Mouse (Mus musculus) heart, embryonic 13.5 days (tissue): ENCODE results near the gene Cdh8. TPM values are rescaled to one million over a fixed set of nuclear protein-coding genes. Genes with fewer than 3 reads are reported as not detected.

ENCODE experiments used
- ATAC-seq: fragments of 200-750 bp; cut with Nextera tagmentation; 2 replicates; pipeline ENCODE4 v1.8.0; 2017; ENCODE audit warnings: moderate TSS enrichment; ENCODE audit not compliant: insufficient number of reproducible peaks, low FRiP score, low TSS enrichment; ENCODE audit errors: extremely low read depth
- H3K27ac ChIP-seq: fragments of 300-500 bp; sonication (generic); replicated peaks from 2 replicates; pipeline ENCODE4 v1.5.1; 2015; ENCODE audit warnings: moderate library complexity, mild to moderate bottlenecking, inconsistent platforms
- H3K27me3 ChIP-seq: fragments of 300-500 bp; sonication (generic); replicated peaks from 2 replicates; pipeline ENCODE4 v1.6.1; 2015; ENCODE audit warnings: mild to moderate bottlenecking, inconsistent platforms
- H3K36me3 ChIP-seq: fragments of 300-500 bp; sonication (generic); 2 replicates; pipeline ENCODE4 v1.6.1; 2015; ENCODE audit warnings: mild to moderate bottlenecking, inconsistent platforms
- H3K4me1 ChIP-seq: fragments of 300-500 bp; sonication (generic); 2 replicates; pipeline ENCODE4 v1.6.1; 2015; ENCODE audit warnings: inconsistent platforms
- H3K4me2 ChIP-seq: fragments of 300-500 bp; sonication (generic); 2 replicates; pipeline ENCODE4 v1.6.1; 2015; ENCODE audit warnings: inconsistent platforms, mild to moderate bottlenecking, moderate library complexity
- H3K4me3 ChIP-seq: fragments of 300-500 bp; sonication (generic); 2 replicates; pipeline ENCODE4 v1.5.1; 2015; ENCODE audit warnings: moderate library complexity, mild to moderate bottlenecking, inconsistent platforms
- H3K9ac ChIP-seq: fragments of 300-500 bp; sonication (generic); 2 replicates; pipeline ENCODE4 v1.6.1; 2015; ENCODE audit warnings: inconsistent platforms, mild to moderate bottlenecking, moderate library complexity
- H3K9me3 ChIP-seq: fragments of 300-500 bp; sonication (generic); 2 replicates; pipeline ENCODE4 v1.6.1; 2016; ENCODE audit warnings: inconsistent platforms
- WGBS: fragments of 180-500 bp; shearing (Covaris S2); methylation state at CpG from one replicate; pipeline ENCODE4 v1.1.7; 2015; ENCODE audit warnings: mixed read lengths; 5-methylcytosine and 5-hydroxymethylcytosine counted together
- polyA plus RNA-seq: library from polyadenylated mRNA; unstranded; fragments of >200 nt; fragmentation: Nextera tagmentation; extraction: Ambion mirVana; gene quantifications from 2 replicates; pipeline ENCODE4 v1.2.1, GENCODE M21; 2015

Cdh8 gene
- polyA plus RNA-seq, 1 experiment from 2014 or later, result 1.6 TPM

DNA sequence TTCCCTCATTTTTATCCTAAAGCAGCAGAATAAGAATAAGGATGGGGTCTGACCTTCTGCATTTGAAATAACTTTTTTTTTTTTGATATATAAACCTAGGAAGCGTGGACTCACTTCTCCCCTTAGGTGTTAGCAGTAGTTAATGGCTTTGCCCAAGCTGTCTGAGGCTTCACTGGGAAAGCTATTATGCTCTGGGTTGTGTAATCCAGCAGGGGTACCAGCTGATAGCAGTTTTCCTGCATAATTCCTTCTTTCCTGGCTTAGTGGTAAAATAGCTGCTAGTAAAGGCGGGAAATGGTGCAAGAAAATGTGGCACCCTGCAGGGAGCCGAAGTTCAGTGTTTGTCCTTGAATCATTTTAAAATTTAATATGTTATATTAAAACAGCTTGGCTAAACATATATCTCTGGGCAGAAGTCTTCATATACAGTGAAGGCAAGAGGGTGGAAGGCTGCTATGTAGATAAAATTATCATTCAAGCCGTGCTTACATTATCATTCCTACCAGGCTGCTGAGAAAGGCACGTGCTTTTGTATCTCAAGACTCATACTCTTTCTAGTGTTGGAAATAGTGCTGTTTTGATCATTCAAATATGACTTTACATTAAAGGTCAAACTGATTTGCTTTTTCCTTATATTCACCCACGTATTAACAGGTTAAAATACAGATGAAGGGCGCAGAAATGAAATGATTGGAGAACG lies 367.5 kb downstream of the Cdh8 start:
- H3K9me3 ChIP-seq, result no peaks in the 10 kb centered on the region
- no peak overlapping the region for H3K4me3 ChIP-seq
- no peak overlapping the region for H3K9ac ChIP-seq
- H3K4me2 ChIP-seq, result no peak overlapping the region
- H3K36me3 ChIP-seq, result no peaks in the 10 kb centered on the region
- H3K27ac ChIP-seq, result no peak overlapping the region
- H3K27me3 ChIP-seq, result no peaks in the 10 kb centered on the region
- no peaks in the 10 kb centered on the region for H3K4me1 ChIP-seq
- no peak for ATAC-seq
- WGBS, result 59% methylated on average over 8 of the region's 8 CpGs

DNA sequence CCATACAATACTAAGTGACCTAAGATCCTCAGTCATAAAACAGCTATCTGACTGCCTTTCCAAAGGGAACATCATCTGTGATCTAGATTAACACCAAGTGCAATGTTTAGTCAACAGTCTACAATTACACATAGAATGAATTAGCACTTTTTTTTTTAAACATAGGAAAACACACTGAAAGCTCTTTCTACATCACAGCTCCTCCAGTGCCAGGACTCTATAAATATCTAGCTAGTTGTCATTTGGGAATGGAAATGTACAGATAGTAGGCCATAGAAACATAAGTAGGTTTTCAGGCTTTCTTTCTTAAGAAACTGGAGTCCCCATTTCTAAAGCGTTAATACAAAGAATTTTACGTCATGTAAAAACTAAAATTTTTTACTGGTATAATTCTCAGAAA lies 375.8 kb downstream of the Cdh8 start:
- H3K27ac ChIP-seq, result no peak overlapping the region
- no peaks in the 10 kb centered on the region for H3K36me3 ChIP-seq
- 91% methylated on average over 2 of the region's 2 CpGs for WGBS
- H3K9me3 ChIP-seq, result no peaks in the 10 kb centered on the region
- no peak for ATAC-seq
- no peaks in the 10 kb centered on the region for H3K4me1 ChIP-seq
- no peak overlapping the region for H3K9ac ChIP-seq
- no peak overlapping the region for H3K4me2 ChIP-seq
- no peak overlapping the region for H3K4me3 ChIP-seq
- no peaks in the 10 kb centered on the region for H3K27me3 ChIP-seq

DNA sequence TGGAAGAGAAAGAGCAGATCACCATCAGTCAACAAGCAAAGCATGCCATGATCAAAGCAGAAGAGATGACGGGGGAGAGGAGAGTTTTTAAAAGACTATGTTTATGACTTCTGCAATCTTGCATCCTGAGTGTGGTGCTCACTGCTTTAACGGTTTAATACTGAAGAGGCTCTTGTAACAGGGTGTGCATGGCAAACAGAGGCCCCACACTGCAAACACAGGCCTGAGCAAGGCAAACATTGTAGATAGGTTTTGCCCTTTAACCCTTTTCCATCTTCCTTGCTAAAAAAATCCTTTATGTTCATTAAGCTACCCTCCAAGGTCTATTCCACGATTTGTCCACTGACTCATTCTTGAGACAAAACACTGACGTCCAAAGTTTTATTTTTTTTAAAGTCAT lies 385.2 kb downstream of the Cdh8 start:
- Histone ChIP-seq H3K9ac (no peak overlapping the region), H3K27ac (no peak overlapping the region), H3K36me3 (no peaks in the 10 kb centered on the region), H3K4me3 (no peak overlapping the region), H3K4me1 (no peaks in the 10 kb centered on the region), H3K4me2 (no peak overlapping the region), H3K27me3 (no peaks in the 10 kb centered on the region), H3K9me3 (no peaks in the 10 kb centered on the region)
- 64% methylated on average over 4 of the region's 4 CpGs for WGBS
- ATAC-seq, result no peak
